Mouse (Mus musculus) large intestine, adult 2 months (tissue): Measurements from ENCODE around the gene Celf2. TPM values are rescaled to one million over a fixed set of nuclear protein-coding genes. Genes with fewer than 3 reads are reported as not detected.
"Not testable (repeated sequence)": the region's sequence is repeated elsewhere in the genome, so short reads cannot be mapped to it uniquely, and the experiment has no call there.

Experiments
- DNase-seq: peaks from one replicate; pipeline ENCODE4 v3.0.0-alpha.2; 2012; ENCODE audit warnings: low read depth, low spot score
- WGBS: fragments of 180-500 bp; shearing (Covaris S2); methylation state at CpG from one replicate; pipeline ENCODE4 v1.1.7; 2018; 5-methylcytosine and 5-hydroxymethylcytosine counted together
- polyA plus RNA-seq: library from polyadenylated mRNA; depleted of rRNA; stranded (reverse); fragments of >200 nt; gene quantifications from 2 replicates; pipeline ENCODE4 v1.2.3, GENCODE M21; 2012; rRNA removed

Celf2 gene
- 7.2 and 13.9 TPM in 2 replicates for polyA plus RNA-seq

- not testable (repeated sequence) for DNase-seq
- WGBS, result 85% methylated on average over 9 of the region's 9 CpGs
These were observed at the start of gene Celf2 for GRCm38 (mm10) chr2:7509463-7509862. Celf2 (minus strand) TSS chr2:7509563.

GRCm38 (mm10) chr2:7555144-7555892 is 46.0 kb upstream of the Celf2 start:
- no peak for DNase-seq
- WGBS, result 71% methylated on average over 4 of the region's 4 CpGs

DNA sequence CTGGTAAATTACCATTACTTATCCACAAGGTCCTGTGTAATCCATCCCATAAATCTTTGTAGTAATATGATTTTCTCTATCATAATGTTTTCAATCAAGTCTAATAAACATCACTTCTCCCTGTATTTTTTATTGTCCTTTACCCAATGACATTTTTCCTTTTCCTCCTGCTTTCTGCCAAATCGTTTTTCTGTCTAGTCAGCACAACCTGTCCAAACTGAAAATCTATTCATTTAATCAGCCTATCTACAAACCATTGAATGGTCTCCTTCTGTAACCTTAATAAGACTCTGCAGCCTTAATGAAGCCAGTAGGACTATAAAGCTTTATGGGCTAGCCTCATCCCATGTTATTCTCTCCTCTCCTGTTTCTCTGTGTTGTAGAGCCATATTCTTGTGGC is 45.2 kb upstream of the Celf2 start:
- WGBS, result 37% methylated on average over 1 of the region's 1 CpGs
- DNase-seq, result no peak

- DNase-seq, result no peak
- 45% methylated on average over 3 of the region's 3 CpGs for WGBS
These were observed 43.5 kb upstream of the Celf2 start for GRCm38 (mm10) chr2:7552887-7553286.

DNA sequence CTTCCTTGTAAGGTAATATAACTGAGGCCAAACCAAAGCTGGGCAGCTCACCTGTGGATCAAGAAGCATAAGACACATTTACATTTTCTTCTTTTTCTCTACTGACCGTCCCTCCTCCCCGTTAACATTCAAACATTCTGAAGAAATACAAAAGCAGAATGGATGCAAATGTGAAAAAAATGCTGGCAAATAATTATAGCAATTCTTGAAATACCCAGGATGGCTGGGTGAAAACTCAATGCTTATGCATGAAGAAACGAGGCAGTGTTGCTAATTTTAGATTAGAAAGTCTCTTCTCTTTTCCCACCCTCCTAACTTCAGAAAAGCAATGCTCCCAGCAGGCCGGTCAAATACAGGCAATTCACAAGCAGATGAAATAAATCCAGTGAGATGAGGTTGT is 39.5 kb upstream of the Celf2 start:
- WGBS, result 64% methylated on average over 4 of the region's 4 CpGs

DNA sequence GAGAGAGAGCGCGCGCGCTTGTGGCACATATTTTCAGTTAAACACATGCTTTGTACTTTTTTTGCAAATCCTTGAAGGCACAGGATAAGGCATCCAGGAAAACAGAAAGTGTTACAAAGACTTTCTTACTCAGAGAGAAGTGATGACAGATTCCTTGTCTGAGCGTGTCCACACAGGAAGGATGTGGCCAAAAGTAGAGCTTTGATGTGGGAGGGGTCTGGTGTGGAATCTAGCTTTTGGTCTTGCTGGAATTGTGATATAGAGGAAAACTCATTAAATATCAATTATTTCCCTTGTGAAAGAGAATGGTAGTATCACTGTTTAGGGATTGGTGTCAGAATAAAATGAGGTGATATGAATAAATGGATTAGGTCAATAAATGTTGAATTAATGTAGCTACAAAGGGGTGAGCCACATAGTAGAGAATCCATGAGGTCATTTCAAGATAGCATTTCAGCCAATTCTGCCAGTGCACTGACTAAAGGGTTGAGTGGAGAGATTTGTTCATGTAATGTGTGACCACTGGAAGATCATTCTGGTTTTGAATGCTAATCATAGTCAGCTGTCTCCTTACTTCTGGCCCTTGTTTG is 25.3 kb upstream of the Celf2 start:
- WGBS, result 93% methylated on average over 5 of the region's 5 CpGs
- DNase-seq, result no peak

More for the DNA sequence above, 39.5 kb upstream of the Celf2 start:
- no peak for DNase-seq

DNA sequence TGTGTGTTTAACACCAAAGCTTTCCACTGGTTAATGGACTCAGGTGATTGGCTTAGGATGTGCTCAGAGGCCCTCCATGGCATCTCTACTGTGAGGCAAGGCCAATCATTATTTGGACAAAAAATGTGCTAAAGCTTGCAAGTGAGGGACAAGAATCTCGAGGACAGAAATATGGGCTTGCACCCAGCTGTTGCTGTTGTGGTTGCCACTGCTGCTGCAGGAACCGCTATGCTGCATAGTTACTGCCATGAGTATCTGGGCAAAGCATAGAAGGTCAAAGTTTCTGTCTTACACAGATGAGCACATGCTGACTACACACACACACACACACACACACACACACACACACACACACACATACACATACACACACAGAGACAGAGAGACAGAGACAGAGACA is 24.8 kb upstream of the Celf2 start:
- 67% methylated on average over 2 of the region's 2 CpGs for WGBS
- no peak for DNase-seq

DNA sequence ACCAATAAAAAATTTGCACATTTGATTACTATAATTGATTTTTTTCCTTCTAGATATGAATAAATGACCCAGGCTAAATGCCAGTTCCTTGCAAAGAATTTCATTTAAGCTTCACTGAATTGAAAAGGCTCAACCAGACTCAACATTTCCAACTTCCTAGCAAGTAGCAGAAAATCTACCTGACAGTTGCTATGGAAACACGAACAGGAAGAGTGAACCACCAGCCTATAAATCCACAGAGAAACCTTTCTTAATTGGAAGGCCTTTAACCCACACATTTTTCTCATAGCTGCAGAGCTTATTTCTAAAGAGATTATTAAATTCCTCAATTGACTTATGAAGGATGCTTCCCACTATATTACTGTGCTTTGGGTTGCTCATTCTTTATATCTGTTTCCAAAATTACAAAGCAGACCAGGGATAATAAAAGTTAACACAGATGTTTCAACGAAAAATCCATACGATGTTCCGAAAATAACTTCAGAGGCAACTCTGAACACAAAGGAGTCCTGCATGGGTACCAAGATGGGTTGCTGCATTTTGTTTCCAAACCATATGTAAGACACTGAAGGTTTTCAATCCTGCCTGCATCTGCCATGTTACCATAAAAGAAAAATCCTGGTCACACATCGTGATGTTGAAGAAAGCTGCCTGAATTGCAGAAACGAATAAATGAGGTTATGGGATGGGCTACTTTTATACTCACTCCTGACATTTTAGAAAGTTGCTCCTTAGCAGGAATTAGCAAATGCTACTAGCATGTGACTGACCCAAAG is 22.0 kb upstream of the Celf2 start:
- 78% methylated on average over 6 of the region's 6 CpGs for WGBS
- DNase-seq, result no peak

GRCm38 (mm10) chr2:7530461-7531184 is 21.3 kb upstream of the Celf2 start:
- 84% methylated on average over 8 of the region's 8 CpGs for WGBS
- DNase-seq, result no peak

- WGBS, result 41% methylated on average over 5 of the region's 5 CpGs
- no peak for DNase-seq
These were observed 20.3 kb upstream of the Celf2 start for GRCm38 (mm10) chr2:7529637-7530036.

DNA sequence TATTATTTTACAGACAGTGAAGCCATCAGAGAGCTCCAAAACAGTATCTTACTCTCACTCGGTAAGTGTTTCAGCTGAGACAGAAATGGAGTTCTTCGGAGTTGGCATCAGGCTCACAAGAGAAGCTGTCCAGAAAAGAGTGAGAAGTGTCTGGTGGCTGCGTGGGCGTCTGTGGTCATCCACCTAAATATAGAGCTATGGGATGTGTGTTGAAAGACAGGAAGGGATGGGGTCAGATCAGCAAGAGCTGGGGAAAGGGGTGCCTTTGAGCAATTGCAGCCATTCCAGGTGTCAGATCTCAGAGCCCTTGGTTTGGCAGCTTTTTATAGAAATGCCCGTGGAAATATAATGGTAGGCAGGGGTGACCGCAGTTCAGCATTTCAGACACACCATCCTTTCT is 17.3 kb upstream of the Celf2 start:
- no peak for DNase-seq
- WGBS, result 75% methylated on average over 6 of the region's 6 CpGs

DNA sequence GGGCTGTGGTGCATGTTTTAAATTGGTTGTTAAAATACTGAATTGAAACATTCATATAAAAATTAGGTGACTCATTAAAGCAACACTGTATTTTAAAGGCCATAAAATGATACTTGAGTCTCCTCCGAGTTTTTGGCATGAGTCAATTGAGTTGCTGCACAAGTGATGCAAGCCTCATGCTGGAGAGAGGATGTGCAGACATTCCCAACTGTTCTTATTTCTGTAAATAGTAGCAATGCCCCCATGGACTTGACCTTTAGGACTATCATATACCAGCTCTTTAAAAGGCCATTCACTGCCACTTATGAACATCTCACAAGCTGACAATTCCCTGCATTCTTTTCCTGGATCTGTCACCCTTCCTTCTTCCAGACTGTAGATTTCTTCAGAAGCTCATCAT is 10.1 kb upstream of the Celf2 start:
- 37% methylated on average over 1 of the region's 1 CpGs for WGBS
- DNase-seq, result no peak

DNA sequence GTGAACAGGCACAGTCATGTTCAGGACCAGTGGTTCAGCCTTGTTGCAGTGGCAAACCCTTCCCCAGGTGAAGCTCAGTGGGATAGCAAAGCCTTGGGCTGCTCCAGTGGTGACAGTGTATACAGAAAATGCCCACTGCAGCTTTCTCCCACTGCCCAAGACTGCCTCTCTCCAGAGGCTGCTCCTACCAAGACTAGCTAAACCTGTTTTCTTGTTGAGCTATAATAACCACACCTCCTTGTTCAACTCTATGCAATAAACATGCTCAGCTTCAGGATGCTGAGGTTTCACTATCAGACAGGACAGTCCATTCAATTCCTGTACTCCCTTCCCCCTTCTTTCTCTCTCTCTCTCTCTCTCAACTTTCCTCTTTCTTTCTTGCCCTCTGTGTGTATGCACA is 15.9 kb downstream of the Celf2 start:
- no peak for DNase-seq

DNA sequence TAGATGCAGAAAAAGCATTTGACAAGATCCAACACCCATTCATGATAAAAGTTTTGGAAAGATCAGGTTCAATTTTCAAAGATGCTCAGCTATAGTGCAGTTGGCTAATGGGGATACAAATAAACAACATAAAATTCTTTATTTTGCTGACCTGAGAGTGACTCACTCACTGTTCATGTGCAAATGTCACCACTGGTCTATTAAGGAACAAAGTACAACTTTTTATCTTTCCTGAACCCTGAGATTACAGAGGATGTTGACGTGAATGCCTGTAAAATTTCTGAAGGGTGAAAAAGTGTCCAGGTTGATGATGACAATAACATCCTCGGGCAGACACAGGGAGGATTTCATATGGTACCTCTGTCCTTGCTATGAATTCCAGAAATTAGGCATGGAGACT is 24.4 kb downstream of the Celf2 start:
- WGBS, result 21% methylated on average over 2 of the region's 2 CpGs
- DNase-seq, result no peak

DNA sequence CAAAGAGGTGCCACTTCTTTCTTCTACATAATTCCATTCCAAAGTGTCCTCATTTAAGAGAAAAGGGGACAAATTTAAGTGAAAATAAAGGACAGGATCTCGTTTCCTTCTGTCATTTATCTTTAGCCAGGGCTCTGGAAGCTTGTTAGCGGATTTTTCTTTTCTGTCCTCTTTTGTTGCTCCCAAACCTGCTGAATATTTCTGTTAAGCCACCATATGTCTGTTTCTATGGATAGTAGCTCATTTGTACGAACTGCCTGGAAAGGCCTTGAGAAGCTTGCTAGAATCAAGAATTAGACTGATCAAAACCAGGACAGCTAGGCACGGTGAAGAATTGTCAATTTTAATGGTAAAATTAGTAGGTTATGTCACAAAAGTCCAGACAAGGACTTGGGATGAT is 27.3 kb downstream of the Celf2 start:
- 65% methylated on average over 4 of the region's 4 CpGs for WGBS

GRCm38 (mm10) chr2:7460329-7461056 is 48.9 kb downstream of the Celf2 start:
- DNase-seq, result no peak
- WGBS, result 45% methylated on average over 5 of the region's 5 CpGs

More for the DNA sequence above, 27.3 kb downstream of the Celf2 start:
- no peak for DNase-seq

- DNase-seq, result no peak
- WGBS, result 75% methylated on average over 8 of the region's 8 CpGs
These were observed 70.6 kb downstream of the Celf2 start for GRCm38 (mm10) chr2:7438721-7439282.

- WGBS, result 47% methylated on average over 1 of the region's 1 CpGs
- DNase-seq, result no peak
These were observed 82.9 kb downstream of the Celf2 start for GRCm38 (mm10) chr2:7426481-7426880.

GRCm38 (mm10) chr2:7400530-7400929 is 108.8 kb downstream of the Celf2 start:
- no peak for DNase-seq
- 69% methylated on average over 3 of the region's 3 CpGs for WGBS
